Mouse (Mus musculus): Measurements from ENCODE around the gene Maoa. TPM values are rescaled to one million over a fixed set of nuclear protein-coding genes. Genes with fewer than 3 reads are reported as not detected.

The Maoa gene
- polyA plus RNA-seq (2015; fragmentation: Nextera tagmentation; extraction: Ambion mirVana): 5.5 and 6.2 TPM in 2 replicates

GRCm38 (mm10) chrX:16619034-16619929 is at the start of gene Maoa:
TSS of gene Maoa (plus strand) at chrX:16619698.

Other genes starting within 250 kb of the Maoa start
- gene Cypt1, start 96.8 kb upstream of the Maoa start, polyA plus RNA-seq (2015; fragmentation: Nextera tagmentation; extraction: Ambion mirVana): not detected in 2 replicates
- gene Maob, start 197.7 kb downstream of the Maoa start, polyA plus RNA-seq (2015; fragmentation: Nextera tagmentation; extraction: Ambion mirVana): 7.9 and 15.5 TPM in 2 replicates